Mouse (Mus musculus): ENCODE measurements at regions not wholly inside any gene's neighbourhood (a gene's known extent, or its start where the extent isn't known, plus 50 kb on each side); places are given as distances from the start of the nearest gene placed in this dataset.

DNA sequence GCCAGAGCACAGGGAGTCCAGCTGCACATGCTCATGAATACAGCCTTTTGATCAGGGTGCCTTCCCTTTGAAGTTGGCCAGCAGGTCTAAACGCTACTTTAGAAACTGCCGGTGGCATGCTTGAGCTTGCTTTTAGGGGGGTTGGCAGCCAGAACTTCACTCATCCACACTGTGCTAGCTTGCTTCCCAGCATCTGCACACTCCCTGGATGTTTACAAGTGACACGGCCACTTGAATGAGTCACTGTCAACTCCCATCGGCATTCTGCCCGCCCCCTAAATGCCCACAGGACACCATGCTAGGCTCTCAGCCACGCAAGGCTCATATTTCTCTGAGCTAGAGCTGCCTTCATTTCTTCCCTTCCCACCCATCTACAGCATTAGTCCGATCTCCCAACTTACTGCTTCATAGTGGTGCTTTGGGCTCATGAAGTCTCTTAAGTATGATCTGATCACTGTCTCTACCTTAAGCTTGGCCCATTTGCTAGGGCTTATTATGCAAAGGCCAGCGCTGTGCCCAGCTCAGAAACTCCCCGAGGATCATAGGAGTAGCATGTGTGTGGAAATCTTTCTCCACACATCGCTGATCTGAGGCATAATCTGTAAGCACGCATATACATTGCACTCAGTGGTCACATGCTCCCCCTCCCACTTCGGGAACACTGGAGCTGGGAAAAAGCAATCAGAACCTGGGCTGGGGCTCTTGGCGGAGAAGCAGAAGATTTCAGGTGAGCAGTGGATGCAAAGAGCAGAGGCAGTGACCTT is 112.1 kb upstream of the Stmnd1 start:
- TF ChIP-seq POLR2A (IDR thresholded peaks at IDR 0.05; ENCODE audit: borderline replicate concordance, extremely low read depth, insufficient read depth, insufficient read length, poor library complexity, severe bottlenecking), result no peak
- no peak for TF ChIP-seq CTCF (IDR thresholded peaks at IDR 0.05; ENCODE audit: borderline replicate concordance, extremely low read depth, insufficient read depth, insufficient read length)
